Comparison of ENCODE assay signal across 30 mouse cellular contexts in the genomic region with DNA sequence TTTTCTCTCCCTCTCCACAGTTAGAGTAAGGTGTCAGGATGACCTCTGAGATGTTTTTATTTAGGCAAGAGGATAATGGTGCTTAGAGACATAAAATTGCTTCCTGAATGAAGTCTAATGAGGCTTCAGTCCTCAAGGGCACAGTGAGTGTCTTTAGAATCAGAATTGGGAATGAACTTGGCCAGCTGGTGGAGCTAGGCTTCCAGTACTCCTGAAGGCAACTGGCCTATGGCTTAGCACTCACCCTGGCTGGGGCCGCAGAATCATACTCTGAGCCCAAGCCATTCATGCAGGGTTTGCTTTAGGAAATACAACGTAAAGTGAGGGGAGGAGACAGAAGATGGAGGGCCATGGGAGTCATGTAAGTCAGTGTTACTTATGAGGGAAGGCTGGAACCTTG.
DNase-seq lines count a peak whose midpoint lies in the region; ATAC-seq and TF ChIP-seq lines count a peak whose summit lies in the region.
"Had no signal": no experiment of that assay in that cellular context is flagged by ENCODE, and none has a peak within 500 bp of the region (broad histone marks: within the 10 kb centered on the region; RNA-seq: fewer than 3 reads in every experiment).

No protein-coding gene starts in this region.

- peak; percentile 34 for TF ChIP-seq CTCF in layer of hippocampus, adult 2 months (conservative IDR thresholded peaks at IDR 0.05)

- H3K27me3 ChIP-seq in forebrain, embryonic 14.5 days (replicated peaks; ENCODE audit: control insufficient read depth, insufficient read depth, low read length): no peaks in the 10 kb centered on the region
- no peaks in the 10 kb centered on the region for H3K27me3 ChIP-seq in forebrain, embryonic 15.5 days
- H3K27me3 ChIP-seq in neural tube, embryonic 13.5 days: 0 out of 2 replicates have a peak, but pooled peaks cover 2% of the 10 kb centered on the region
- H3K27me3 ChIP-seq: limb, embryonic 15.5 days had no signal

- no peak for ATAC-seq in forebrain, embryonic 14.5 days
- no peak for ATAC-seq in forebrain, embryonic 15.5 days (replicated peaks)
- ATAC-seq in neural tube, embryonic 13.5 days (ENCODE audit: low read depth): no peak
- ATAC-seq: forebrain, embryonic 13.5 days; hindbrain, embryonic 16.5 days; intestine, embryonic 16.5 days; Patski had no signal

- peaks cover 9% of the 10 kb centered on the region for H3K4me1 ChIP-seq in forebrain, embryonic 14.5 days (ENCODE audit: control insufficient read depth, insufficient read depth, low read length)
- H3K4me1 ChIP-seq in forebrain, embryonic 15.5 days: peaks cover 9% of the 10 kb centered on the region
- peaks cover 27% of the 10 kb centered on the region for H3K4me1 ChIP-seq in neural tube, embryonic 13.5 days (replicated peaks)
- H3K4me1 ChIP-seq: embryonic facial prominence, embryonic 13.5 days; heart, embryonic 13.5 days; limb, embryonic 15.5 days had no signal

- 63% methylated on average over 2 of the region's 2 CpGs for WGBS in forebrain, embryonic 14.5 days
- 64% methylated on average over 2 of the region's 2 CpGs for WGBS in forebrain, embryonic 15.5 days
- 45% methylated on average over 2 of the region's 2 CpGs for WGBS in neural tube, embryonic 13.5 days

- peak; percentile 31 for DNase-seq in forebrain, embryonic 14.5 days (ENCODE audit: low spot score)
- DNase-seq in layer of hippocampus, adult 2 months (ENCODE audit: low spot score in 2 of 2): no peak
- no peak for DNase-seq in layer of hippocampus, adult 9-11 months
- DNase-seq in neural tube, embryonic 10.5 days (ENCODE audit: extremely low spot score, low spot score): no peak
- no peak for DNase-seq in retina, postnatal 1 day
- DNase-seq: adrenal gland, postnatal 36 days; B cell, adult 2 months; cerebellum, adult 9-11 months; embryo, embryonic 11 days; gastrocnemius, postnatal 25 days; heart, adult 2 months; heart, postnatal 14 days; kidney, adult 9 months; kidney, postnatal 14 days; layer of hippocampus, postnatal 36 days; lung, embryonic 14.5 days; lung, postnatal 36 days; thymus, adult 2 months had no signal

- H3K4me3 ChIP-seq in forebrain, embryonic 14.5 days (ENCODE audit: low read depth, low read length): no peak overlapping the region
- no peak overlapping the region for H3K4me3 ChIP-seq in forebrain, embryonic 15.5 days
- no peak overlapping the region for H3K4me3 ChIP-seq in layer of hippocampus, adult 2 months
- no peak overlapping the region for H3K4me3 ChIP-seq in neural tube, embryonic 13.5 days
- H3K4me3 ChIP-seq: embryonic facial prominence, embryonic 13.5 days; erythroblast, embryonic 14.5 days; forebrain, embryonic 13.5 days; heart, adult 2 months; heart, embryonic 13.5 days; limb, embryonic 15.5 days had no signal

- no peaks in the 10 kb centered on the region for H3K36me3 ChIP-seq in forebrain, embryonic 14.5 days (ENCODE audit: control insufficient read depth, insufficient read depth, low read length)
- no peaks in the 10 kb centered on the region for H3K36me3 ChIP-seq in forebrain, embryonic 15.5 days
- H3K36me3 ChIP-seq in neural tube, embryonic 13.5 days: no peaks in the 10 kb centered on the region
- H3K36me3 ChIP-seq: embryonic facial prominence, embryonic 13.5 days; G1E; heart, embryonic 13.5 days; limb, embryonic 15.5 days had no signal

- no peak overlapping the region for H3K27ac ChIP-seq in forebrain, embryonic 14.5 days (ENCODE audit: low read depth, low read length)
- H3K27ac ChIP-seq in forebrain, embryonic 15.5 days (replicated peaks): no peak overlapping the region
- H3K27ac ChIP-seq in layer of hippocampus, adult 2 months: no peak overlapping the region
- peak overlapping the region; percentile 42 for H3K27ac ChIP-seq in neural tube, embryonic 13.5 days (replicated peaks)
- H3K27ac ChIP-seq: embryonic facial prominence, embryonic 13.5 days; forebrain, embryonic 13.5 days; heart, adult 2 months; heart, embryonic 13.5 days; limb, embryonic 15.5 days; liver, embryonic 14.5 days had no signal

- H3K9ac ChIP-seq in forebrain, embryonic 14.5 days (ENCODE audit: low read length): no peak overlapping the region
- no peak overlapping the region for H3K9ac ChIP-seq in forebrain, embryonic 15.5 days (replicated peaks)
- no peak overlapping the region for H3K9ac ChIP-seq in neural tube, embryonic 13.5 days
- H3K9ac ChIP-seq: embryonic facial prominence, embryonic 13.5 days; forebrain, embryonic 13.5 days; heart, embryonic 13.5 days; limb, embryonic 15.5 days; liver, embryonic 14.5 days; lung, embryonic 14.5 days had no signal

- no peak overlapping the region for H3K4me2 ChIP-seq in forebrain, embryonic 14.5 days (ENCODE audit: low read length)
- no peak overlapping the region for H3K4me2 ChIP-seq in forebrain, embryonic 15.5 days (replicated peaks)
- H3K4me2 ChIP-seq in neural tube, embryonic 13.5 days: no peak overlapping the region
- H3K4me2 ChIP-seq: embryonic facial prominence, embryonic 13.5 days; forebrain, embryonic 13.5 days; heart, embryonic 13.5 days; limb, embryonic 15.5 days; lung, embryonic 14.5 days had no signal

- no peaks in the 10 kb centered on the region for H3K9me3 ChIP-seq in forebrain, embryonic 14.5 days (replicated peaks; ENCODE audit: control insufficient read depth, low read length)
- no peaks in the 10 kb centered on the region for H3K9me3 ChIP-seq in forebrain, embryonic 15.5 days
- H3K9me3 ChIP-seq in neural tube, embryonic 13.5 days: no peaks in the 10 kb centered on the region
- H3K9me3 ChIP-seq: embryonic facial prominence, embryonic 13.5 days; forebrain, embryonic 13.5 days; G1E; heart, embryonic 13.5 days; limb, embryonic 15.5 days had no signal
